Mouse (Mus musculus): ENCODE results near the gene Gpx7. TPM values are rescaled to one million over a fixed set of nuclear protein-coding genes. Genes with fewer than 3 reads are reported as not detected.

Gene Gpx7
- polyA plus RNA-seq, 1 experiment from 2014 or later: 51.4 TPM

GRCm38 (mm10) chr4:108383183-108383714 is 23.5 kb downstream of the Gpx7 start, which contains the start of gene Shisal2a:
Gene Shisal2a (minus strand): TSS chr4:108383349.
- ATAC-seq (replicated peaks; ENCODE audit: extremely low read depth, insufficient read depth, low FRiP score): 0 out of 2 replicates have a peak, but pooled peaks have one; percentile 20
- Histone ChIP-seq H3K4me3 (ENCODE audit: low read length) (peak within 1 kb of the TSS; percentile 61), H3K9ac (ENCODE audit: low read length) (peak within 1 kb of the TSS; percentile 75), H3K4me2 (ENCODE audit: low read depth, low read length) (peak within 1 kb of the TSS; percentile 85), H3K9me3 (replicated peaks; ENCODE audit: control insufficient read depth, low read length) (no peaks in the 10 kb centered on the region), H3K4me1 (ENCODE audit: control insufficient read depth, insufficient read depth, low read length) (peaks cover 10% of the 10 kb centered on the region), H3K36me3 (ENCODE audit: control insufficient read depth, insufficient read depth) (no peaks in the 10 kb centered on the region), H3K27ac (ENCODE audit: low read length) (no peak within 1 kb of the TSS), H3K27me3 (ENCODE audit: control insufficient read depth, insufficient read depth, low read length) (peaks cover 14% of the 10 kb centered on the region)
- WGBS: 2% methylated on average over 54 of the region's 55 CpGs

- no peak overlapping the region for H3K4me2 ChIP-seq (ENCODE audit: low read depth, low read length)
- no peak overlapping the region for H3K9ac ChIP-seq (ENCODE audit: low read length)
- ATAC-seq (replicated peaks; ENCODE audit: extremely low read depth, insufficient read depth, low FRiP score): no peak
- no peak overlapping the region for H3K27ac ChIP-seq (ENCODE audit: low read length)
- no peaks in the 10 kb centered on the region for H3K9me3 ChIP-seq (replicated peaks; ENCODE audit: control insufficient read depth, low read length)
- no peak overlapping the region for H3K4me3 ChIP-seq (ENCODE audit: low read length)
- peaks cover 14% of the 10 kb centered on the region for H3K27me3 ChIP-seq (ENCODE audit: control insufficient read depth, insufficient read depth, low read length)
- WGBS: 16% methylated on average over 1 of the region's 1 CpGs
- peaks cover 4% of the 10 kb centered on the region; the same call in 1 of the 2 replicates for H3K4me1 ChIP-seq (ENCODE audit: control insufficient read depth, insufficient read depth, low read length)
- no peaks in the 10 kb centered on the region for H3K36me3 ChIP-seq (ENCODE audit: control insufficient read depth, insufficient read depth)
Observed at GRCm38 (mm10) chr4:108380146-108380545, 26.6 kb downstream of the Gpx7 start.

GRCm38 (mm10) chr4:108379476-108379875 is 27.3 kb downstream of the Gpx7 start:
- WGBS: 78% methylated on average over 3 of the region's 3 CpGs
- H3K27ac ChIP-seq (ENCODE audit: low read length): no peak overlapping the region

GRCm38 (mm10) chr4:108372166-108372565 is 34.6 kb downstream of the Gpx7 start:
- ATAC-seq (replicated peaks; ENCODE audit: extremely low read depth, insufficient read depth, low FRiP score): peak; percentile 83
- H3K9ac ChIP-seq (ENCODE audit: low read length): no peak overlapping the region
- H3K4me3 ChIP-seq (ENCODE audit: low read length): no peak overlapping the region
- peak overlapping the region; percentile 65 for H3K27ac ChIP-seq (ENCODE audit: low read length)
- H3K4me2 ChIP-seq (ENCODE audit: low read depth, low read length): no peak overlapping the region
- WGBS: 21% methylated on average over 3 of the region's 3 CpGs
- H3K4me1 ChIP-seq (ENCODE audit: control insufficient read depth, insufficient read depth, low read length): peaks cover 15% of the 10 kb centered on the region
- H3K27me3 ChIP-seq (ENCODE audit: control insufficient read depth, insufficient read depth, low read length): no peaks in the 10 kb centered on the region
- no peaks in the 10 kb centered on the region for H3K9me3 ChIP-seq (replicated peaks; ENCODE audit: control insufficient read depth, low read length)
- H3K36me3 ChIP-seq (ENCODE audit: control insufficient read depth, insufficient read depth): no peaks in the 10 kb centered on the region

More at GRCm38 (mm10) chr4:108379476-108379875, 27.3 kb downstream of the Gpx7 start:
- Histone ChIP-seq H3K9ac (ENCODE audit: low read length) (no peak overlapping the region), H3K4me3 (ENCODE audit: low read length) (no peak overlapping the region), H3K9me3 (replicated peaks; ENCODE audit: control insufficient read depth, low read length) (no peaks in the 10 kb centered on the region), H3K4me2 (ENCODE audit: low read depth, low read length) (no peak overlapping the region), H3K4me1 (ENCODE audit: control insufficient read depth, insufficient read depth, low read length) (peaks cover 4% of the 10 kb centered on the region; the same call in 1 of the 2 replicates), H3K36me3 (ENCODE audit: control insufficient read depth, insufficient read depth) (no peaks in the 10 kb centered on the region), H3K27me3 (ENCODE audit: control insufficient read depth, insufficient read depth, low read length) (peaks cover 11% of the 10 kb centered on the region; the same call in 1 of the 2 replicates)
- no peak for ATAC-seq (replicated peaks; ENCODE audit: extremely low read depth, insufficient read depth, low FRiP score)

GRCm38 (mm10) chr4:108371421-108371820 is 35.3 kb downstream of the Gpx7 start:
- WGBS: 89% methylated on average over 3 of the region's 3 CpGs
- ATAC-seq (replicated peaks; ENCODE audit: extremely low read depth, insufficient read depth, low FRiP score): no peak
- Histone ChIP-seq H3K27me3 (ENCODE audit: control insufficient read depth, insufficient read depth, low read length) (no peaks in the 10 kb centered on the region), H3K27ac (ENCODE audit: low read length) (peak overlapping the region; percentile 53), H3K4me3 (ENCODE audit: low read length) (no peak overlapping the region), H3K9ac (ENCODE audit: low read length) (no peak overlapping the region), H3K36me3 (ENCODE audit: control insufficient read depth, insufficient read depth) (no peaks in the 10 kb centered on the region), H3K9me3 (replicated peaks; ENCODE audit: control insufficient read depth, low read length) (no peaks in the 10 kb centered on the region), H3K4me1 (ENCODE audit: control insufficient read depth, insufficient read depth, low read length) (peaks cover 15% of the 10 kb centered on the region), H3K4me2 (ENCODE audit: low read depth, low read length) (no peak overlapping the region)

GRCm38 (mm10) chr4:108370409-108370808 is 36.4 kb downstream of the Gpx7 start:
- Histone ChIP-seq H3K9ac (ENCODE audit: low read length) (no peak overlapping the region), H3K27me3 (ENCODE audit: control insufficient read depth, insufficient read depth, low read length) (no peaks in the 10 kb centered on the region), H3K36me3 (ENCODE audit: control insufficient read depth, insufficient read depth) (no peaks in the 10 kb centered on the region), H3K27ac (ENCODE audit: low read length) (no peak overlapping the region), H3K4me2 (ENCODE audit: low read depth, low read length) (no peak overlapping the region), H3K4me3 (ENCODE audit: low read length) (no peak overlapping the region), H3K4me1 (ENCODE audit: control insufficient read depth, insufficient read depth, low read length) (peaks cover 15% of the 10 kb centered on the region), H3K9me3 (replicated peaks; ENCODE audit: control insufficient read depth, low read length) (no peaks in the 10 kb centered on the region)
- ATAC-seq (replicated peaks; ENCODE audit: extremely low read depth, insufficient read depth, low FRiP score): no peak
- 64% methylated on average over 4 of the region's 4 CpGs for WGBS

GRCm38 (mm10) chr4:108369254-108369653 is 37.5 kb downstream of the Gpx7 start:
- no peak for ATAC-seq (replicated peaks; ENCODE audit: extremely low read depth, insufficient read depth, low FRiP score)
- 33% methylated on average over 5 of the region's 5 CpGs for WGBS
- Histone ChIP-seq H3K9me3 (replicated peaks; ENCODE audit: control insufficient read depth, low read length) (no peaks in the 10 kb centered on the region), H3K4me3 (ENCODE audit: low read length) (no peak overlapping the region), H3K9ac (ENCODE audit: low read length) (no peak overlapping the region), H3K36me3 (ENCODE audit: control insufficient read depth, insufficient read depth) (no peaks in the 10 kb centered on the region), H3K4me1 (ENCODE audit: control insufficient read depth, insufficient read depth, low read length) (peaks cover 19% of the 10 kb centered on the region), H3K27ac (ENCODE audit: low read length) (no peak overlapping the region), H3K4me2 (ENCODE audit: low read depth, low read length) (no peak overlapping the region), H3K27me3 (ENCODE audit: control insufficient read depth, insufficient read depth, low read length) (no peaks in the 10 kb centered on the region)

- Histone ChIP-seq H3K4me1 (ENCODE audit: control insufficient read depth, insufficient read depth, low read length) (peaks cover 35% of the 10 kb centered on the region), H3K27me3 (ENCODE audit: control insufficient read depth, insufficient read depth, low read length) (no peaks in the 10 kb centered on the region), H3K36me3 (ENCODE audit: control insufficient read depth, insufficient read depth) (no peaks in the 10 kb centered on the region), H3K4me2 (ENCODE audit: low read depth, low read length) (no peak overlapping the region), H3K9ac (ENCODE audit: low read length) (no peak overlapping the region; the same call in 1 of the 2 replicates), H3K9me3 (replicated peaks; ENCODE audit: control insufficient read depth, low read length) (no peaks in the 10 kb centered on the region), H3K27ac (ENCODE audit: low read length) (peak overlapping the region; percentile 86), H3K4me3 (ENCODE audit: low read length) (no peak overlapping the region)
- peak; percentile 46 for ATAC-seq (replicated peaks; ENCODE audit: extremely low read depth, insufficient read depth, low FRiP score)
- 21% methylated on average over 5 of the region's 5 CpGs for WGBS
Observed at GRCm38 (mm10) chr4:108364111-108364476, 42.7 kb downstream of the Gpx7 start.

- H3K4me3 ChIP-seq (ENCODE audit: low read length): no peak overlapping the region
- no peaks in the 10 kb centered on the region for H3K27me3 ChIP-seq (ENCODE audit: control insufficient read depth, insufficient read depth, low read length)
- peaks cover 41% of the 10 kb centered on the region for H3K4me1 ChIP-seq (ENCODE audit: control insufficient read depth, insufficient read depth, low read length)
- H3K9me3 ChIP-seq (replicated peaks; ENCODE audit: control insufficient read depth, low read length): no peaks in the 10 kb centered on the region
- no peak overlapping the region for H3K4me2 ChIP-seq (ENCODE audit: low read depth, low read length)
- ATAC-seq (replicated peaks; ENCODE audit: extremely low read depth, insufficient read depth, low FRiP score): no peak
- H3K36me3 ChIP-seq (ENCODE audit: control insufficient read depth, insufficient read depth): no peaks in the 10 kb centered on the region
- 34% methylated on average over 7 of the region's 7 CpGs for WGBS
- peak overlapping the region; percentile 2; the same call in 1 of the 2 replicates for H3K9ac ChIP-seq (ENCODE audit: low read length)
- peak overlapping the region; percentile 86 for H3K27ac ChIP-seq (ENCODE audit: low read length)
Observed at GRCm38 (mm10) chr4:108363355-108364110, 43.2 kb downstream of the Gpx7 start.

Measured in heart, embryonic 16.5 days (tissue).